Mouse (Mus musculus) central nervous system, embryonic 14 days (tissue): ENCODE data around the gene Ppp2r5a. TPM values are rescaled to one million over a fixed set of nuclear protein-coding genes. Genes with fewer than 3 reads are reported as not detected.

Experiments used
- polyA plus RNA-seq: library from polyadenylated mRNA; depleted of rRNA; stranded (reverse); fragments of >200 nt; gene quantifications from 2 replicates; pipeline ENCODE4 v1.2.3, GENCODE M21; 2012; rRNA removed

The Ppp2r5a gene
- polyA plus RNA-seq: 18.4 and 18.9 TPM in 2 replicates

GRCm38 (mm10) chr1:191403074-191403473 lies at the start of gene Ppp2r5a:
Gene Ppp2r5a (minus strand): TSS chr1:191403272.

GRCm38 (mm10) chr1:191325726-191326232 lies 77.3 kb downstream of the Ppp2r5a start, which contains the start of gene Tmem206:
Gene Tmem206 (plus strand): TSS chr1:191325912.

GRCm38 (mm10) chr1:191317591-191318196 lies 85.4 kb downstream of the Ppp2r5a start, which contains the start of gene Nenf:
Gene Nenf (minus strand): TSS chr1:191318194.

Other genes starting within 250 kb of the Ppp2r5a start
- gene Fam71a, start 238.5 kb downstream of the Ppp2r5a start, polyA plus RNA-seq: not detected in 2 replicates
- gene Atf3, start 185.2 kb downstream of the Ppp2r5a start, polyA plus RNA-seq: 1.6 and 2.1 TPM in 2 replicates
- 107 and 121 TPM in 2 replicates for gene Nenf, start 85.1 kb downstream of the Ppp2r5a start, polyA plus RNA-seq
- 27.1 and 30.6 TPM in 2 replicates for gene Tmem206, start 77.4 kb downstream of the Ppp2r5a start, polyA plus RNA-seq
- gene Dtl, start 172.3 kb upstream of the Ppp2r5a start, polyA plus RNA-seq: 12.2 and 13.4 TPM in 2 replicates
- 51.2 and 51.3 TPM in 2 replicates for gene Ints7, start 172.4 kb upstream of the Ppp2r5a start, polyA plus RNA-seq